19 mouse cellular contexts compared by ENCODE assay signal in the genomic region with DNA sequence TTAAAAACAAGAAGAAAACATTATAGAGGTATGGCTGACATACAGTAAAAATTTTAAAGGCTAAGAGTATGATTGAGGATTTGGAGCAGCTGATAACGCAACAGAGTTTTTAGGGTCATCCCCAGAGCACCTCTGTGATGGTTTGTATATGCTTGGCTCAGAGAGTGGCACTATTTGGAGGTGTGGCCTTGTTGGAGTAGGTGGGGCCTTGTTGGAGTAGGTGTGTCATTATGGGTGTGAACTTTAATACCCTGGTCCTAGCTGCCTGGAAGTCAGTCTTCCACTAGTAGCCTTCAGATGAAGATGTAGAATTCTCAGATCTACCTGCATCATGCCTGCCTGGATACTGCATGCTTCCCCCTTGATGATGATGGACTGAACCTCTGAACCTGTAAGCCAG.
"Had no signal": no experiment of that assay in that cellular context is flagged by ENCODE, and none has a peak within 500 bp of the region (broad histone marks: within the 10 kb centered on the region; RNA-seq: fewer than 3 reads in every experiment).

No protein-coding gene starts in this region.

- H3K4me3 ChIP-seq: limb, embryonic 12.5 days; limb, embryonic 15.5 days had no signal

- H3K9me3 ChIP-seq: limb, embryonic 12.5 days; limb, embryonic 15.5 days had no signal

- H3K9ac ChIP-seq: limb, embryonic 12.5 days; limb, embryonic 15.5 days had no signal

- H3K4me2 ChIP-seq: limb, embryonic 12.5 days; limb, embryonic 15.5 days; midbrain, embryonic 11.5 days had no signal

- ATAC-seq: hindbrain, postnatal 0 days; inflammation-experienced regulatory T-cells, adult 6 months had no signal

- H3K36me3 ChIP-seq: limb, embryonic 12.5 days; limb, embryonic 15.5 days had no signal

- DNase-seq: kidney, adult 18-20 months; kidney, adult 9 months; kidney, postnatal 14 days; kidney, postnatal 4 days; left cerebral cortex, postnatal 4 days; lung, adult 2 months; lung, postnatal 14 days; lung, postnatal 4 days; midbrain, embryonic 14.5 days; retina, postnatal 1 day; right cerebral cortex, postnatal 4 days; thymus, adult 2 months; thymus, postnatal 25 days had no signal

- H3K4me1 ChIP-seq: limb, embryonic 15.5 days had no signal

- H3K27ac ChIP-seq: hindbrain, postnatal 0 days; limb, embryonic 12.5 days; limb, embryonic 15.5 days; stomach, postnatal 0 days had no signal

- H3K27me3 ChIP-seq: limb, embryonic 12.5 days; limb, embryonic 15.5 days had no signal
